Mouse (Mus musculus): ENCODE measurements around the gene Gm49325. TPM values are rescaled to one million over a fixed set of nuclear protein-coding genes. Genes with fewer than 3 reads are reported as not detected.

Gm49325 gene
- polyA plus RNA-seq, 1 experiment from 2014 or later, result 1.6 TPM

- ATAC-seq (replicated peaks; ENCODE audit: insufficient number of reproducible peaks, low FRiP score, low TSS enrichment, low read depth) (no peak), DNase-seq (ENCODE audit: low spot score) (no peak)
- Histone ChIP-seq H3K4me1 (ENCODE audit: control insufficient read depth, insufficient read depth, low read length) (no peaks in the 10 kb centered on the region), H3K9ac (replicated peaks; ENCODE audit: low read length) (no peak overlapping the region), H3K27ac (replicated peaks; ENCODE audit: low read depth, low read length) (no peak overlapping the region), H3K27me3 (ENCODE audit: control insufficient read depth, insufficient read depth, low read length) (no peaks in the 10 kb centered on the region), H3K4me2 (ENCODE audit: low read depth, low read length) (no peak overlapping the region), H3K9me3 (replicated peaks; ENCODE audit: control insufficient read depth, low read length) (no peaks in the 10 kb centered on the region), H3K4me3 (ENCODE audit: low read depth, low read length) (no peak overlapping the region), H3K36me3 (replicated peaks; ENCODE audit: control insufficient read depth, insufficient read depth, low read depth, low read length) (peaks cover 5% of the 10 kb centered on the region; the same call in 1 of the 2 replicates)
- WGBS, result 75% methylated on average over 3 of the region's 3 CpGs
Observed at GRCm38 (mm10) chr10:77629163-77629562, 23.2 kb downstream of the Gm49325 start.

- Histone ChIP-seq H3K4me3 (ENCODE audit: low read depth, low read length) (no peak overlapping the region), H3K9me3 (replicated peaks; ENCODE audit: control insufficient read depth, low read length) (no peaks in the 10 kb centered on the region), H3K36me3 (replicated peaks; ENCODE audit: control insufficient read depth, insufficient read depth, low read depth, low read length) (peaks cover 5% of the 10 kb centered on the region; the same call in 1 of the 2 replicates), H3K27ac (replicated peaks; ENCODE audit: low read depth, low read length) (no peak overlapping the region), H3K4me1 (ENCODE audit: control insufficient read depth, insufficient read depth, low read length) (no peaks in the 10 kb centered on the region), H3K27me3 (ENCODE audit: control insufficient read depth, insufficient read depth, low read length) (no peaks in the 10 kb centered on the region), H3K4me2 (ENCODE audit: low read depth, low read length) (no peak overlapping the region), H3K9ac (replicated peaks; ENCODE audit: low read length) (no peak overlapping the region)
- WGBS, result 94% methylated on average over 1 of the region's 1 CpGs
- DNase-seq (ENCODE audit: low spot score) (no peak), ATAC-seq (replicated peaks; ENCODE audit: insufficient number of reproducible peaks, low FRiP score, low TSS enrichment, low read depth) (no peak)
Observed at GRCm38 (mm10) chr10:77629970-77630369, 24.0 kb downstream of the Gm49325 start.

GRCm38 (mm10) chr10:77634016-77634415 is 28.0 kb downstream of the Gm49325 start:
- Histone ChIP-seq H3K9ac (replicated peaks; ENCODE audit: low read length) (no peak overlapping the region), H3K4me1 (ENCODE audit: control insufficient read depth, insufficient read depth, low read length) (no peaks in the 10 kb centered on the region), H3K27me3 (ENCODE audit: control insufficient read depth, insufficient read depth, low read length) (no peaks in the 10 kb centered on the region), H3K9me3 (replicated peaks; ENCODE audit: control insufficient read depth, low read length) (no peaks in the 10 kb centered on the region), H3K27ac (replicated peaks; ENCODE audit: low read depth, low read length) (no peak overlapping the region), H3K4me3 (ENCODE audit: low read depth, low read length) (no peak overlapping the region), H3K36me3 (replicated peaks; ENCODE audit: control insufficient read depth, insufficient read depth, low read depth, low read length) (peaks cover 5% of the 10 kb centered on the region; the same call in 1 of the 2 replicates), H3K4me2 (ENCODE audit: low read depth, low read length) (no peak overlapping the region)
- DNase-seq (ENCODE audit: low spot score) (no peak), ATAC-seq (replicated peaks; ENCODE audit: insufficient number of reproducible peaks, low FRiP score, low TSS enrichment, low read depth) (no peak)
- 84% methylated on average over 6 of the region's 6 CpGs for WGBS

GRCm38 (mm10) chr10:77634452-77635231 is 28.6 kb downstream of the Gm49325 start:
- H3K4me3 ChIP-seq (ENCODE audit: low read depth, low read length), result no peak overlapping the region
- no peaks in the 10 kb centered on the region for H3K9me3 ChIP-seq (replicated peaks; ENCODE audit: control insufficient read depth, low read length)
- 78% methylated on average over 13 of the region's 13 CpGs for WGBS
- DNase-seq (ENCODE audit: low spot score), result no peak
- ATAC-seq (replicated peaks; ENCODE audit: insufficient number of reproducible peaks, low FRiP score, low TSS enrichment, low read depth), result no peak
- no peak overlapping the region for H3K9ac ChIP-seq (replicated peaks; ENCODE audit: low read length)
- H3K27me3 ChIP-seq (ENCODE audit: control insufficient read depth, insufficient read depth, low read length), result no peaks in the 10 kb centered on the region
- no peaks in the 10 kb centered on the region for H3K4me1 ChIP-seq (ENCODE audit: control insufficient read depth, insufficient read depth, low read length)
- H3K27ac ChIP-seq (replicated peaks; ENCODE audit: low read depth, low read length), result no peak overlapping the region
- H3K4me2 ChIP-seq (ENCODE audit: low read depth, low read length), result no peak overlapping the region
- peaks cover 5% of the 10 kb centered on the region; the same call in 1 of the 2 replicates for H3K36me3 ChIP-seq (replicated peaks; ENCODE audit: control insufficient read depth, insufficient read depth, low read depth, low read length)

- Histone ChIP-seq H3K27me3 (ENCODE audit: control insufficient read depth, insufficient read depth, low read length) (no peaks in the 10 kb centered on the region), H3K4me1 (ENCODE audit: control insufficient read depth, insufficient read depth, low read length) (no peaks in the 10 kb centered on the region), H3K9me3 (replicated peaks; ENCODE audit: control insufficient read depth, low read length) (no peaks in the 10 kb centered on the region), H3K4me3 (ENCODE audit: low read depth, low read length) (no peak overlapping the region), H3K4me2 (ENCODE audit: low read depth, low read length) (no peak overlapping the region), H3K27ac (replicated peaks; ENCODE audit: low read depth, low read length) (no peak overlapping the region), H3K9ac (replicated peaks; ENCODE audit: low read length) (no peak overlapping the region), H3K36me3 (replicated peaks; ENCODE audit: control insufficient read depth, insufficient read depth, low read depth, low read length) (peaks cover 5% of the 10 kb centered on the region; the same call in 1 of the 2 replicates)
- no peak for DNase-seq (ENCODE audit: low spot score)
- no peak for ATAC-seq (replicated peaks; ENCODE audit: insufficient number of reproducible peaks, low FRiP score, low TSS enrichment, low read depth)
- 85% methylated on average over 7 of the region's 7 CpGs for WGBS
Observed at GRCm38 (mm10) chr10:77636234-77636922, 30.4 kb downstream of the Gm49325 start.

GRCm38 (mm10) chr10:77638956-77639355 is 33.0 kb downstream of the Gm49325 start:
- H3K4me1 ChIP-seq (ENCODE audit: control insufficient read depth, insufficient read depth, low read length), result no peaks in the 10 kb centered on the region
- no peak overlapping the region for H3K4me2 ChIP-seq (ENCODE audit: low read depth, low read length)
- DNase-seq (ENCODE audit: low spot score), result no peak
- 83% methylated on average over 6 of the region's 6 CpGs for WGBS
- no peaks in the 10 kb centered on the region for H3K9me3 ChIP-seq (replicated peaks; ENCODE audit: control insufficient read depth, low read length)
- H3K36me3 ChIP-seq (replicated peaks; ENCODE audit: control insufficient read depth, insufficient read depth, low read depth, low read length), result peaks cover 3% of the 10 kb centered on the region
- ATAC-seq (replicated peaks; ENCODE audit: insufficient number of reproducible peaks, low FRiP score, low TSS enrichment, low read depth), result no peak
- no peak overlapping the region for H3K9ac ChIP-seq (replicated peaks; ENCODE audit: low read length)
- no peak overlapping the region for H3K27ac ChIP-seq (replicated peaks; ENCODE audit: low read depth, low read length)
- H3K27me3 ChIP-seq (ENCODE audit: control insufficient read depth, insufficient read depth, low read length), result no peaks in the 10 kb centered on the region
- H3K4me3 ChIP-seq (ENCODE audit: low read depth, low read length), result no peak overlapping the region

GRCm38 (mm10) chr10:77643160-77643559 is 37.2 kb downstream of the Gm49325 start:
- no peak for ATAC-seq (replicated peaks; ENCODE audit: insufficient number of reproducible peaks, low FRiP score, low TSS enrichment, low read depth)
- WGBS, result 89% methylated on average over 7 of the region's 7 CpGs

GRCm38 (mm10) chr10:77645571-77645970 is 39.6 kb downstream of the Gm49325 start:
- ATAC-seq (replicated peaks; ENCODE audit: insufficient number of reproducible peaks, low FRiP score, low TSS enrichment, low read depth), result no peak
- Histone ChIP-seq H3K9ac (replicated peaks; ENCODE audit: low read length) (no peak overlapping the region), H3K9me3 (replicated peaks; ENCODE audit: control insufficient read depth, low read length) (no peaks in the 10 kb centered on the region), H3K27me3 (ENCODE audit: control insufficient read depth, insufficient read depth, low read length) (no peaks in the 10 kb centered on the region), H3K4me3 (ENCODE audit: low read depth, low read length) (no peak overlapping the region), H3K36me3 (replicated peaks; ENCODE audit: control insufficient read depth, insufficient read depth, low read depth, low read length) (peaks cover 6% of the 10 kb centered on the region), H3K4me1 (ENCODE audit: control insufficient read depth, insufficient read depth, low read length) (no peaks in the 10 kb centered on the region), H3K27ac (replicated peaks; ENCODE audit: low read depth, low read length) (no peak overlapping the region), H3K4me2 (ENCODE audit: low read depth, low read length) (no peak overlapping the region)
- DNase-seq (ENCODE audit: low spot score), result no peak
- 92% methylated on average over 5 of the region's 5 CpGs for WGBS

More at GRCm38 (mm10) chr10:77643160-77643559, 37.2 kb downstream of the Gm49325 start:
- DNase-seq (ENCODE audit: low spot score), result no peak
- no peaks in the 10 kb centered on the region for H3K4me1 ChIP-seq (ENCODE audit: control insufficient read depth, insufficient read depth, low read length)
- H3K9me3 ChIP-seq (replicated peaks; ENCODE audit: control insufficient read depth, low read length), result no peaks in the 10 kb centered on the region
- no peak overlapping the region for H3K27ac ChIP-seq (replicated peaks; ENCODE audit: low read depth, low read length)
- H3K27me3 ChIP-seq (ENCODE audit: control insufficient read depth, insufficient read depth, low read length), result no peaks in the 10 kb centered on the region
- no peak overlapping the region for H3K4me2 ChIP-seq (ENCODE audit: low read depth, low read length)
- H3K36me3 ChIP-seq (replicated peaks; ENCODE audit: control insufficient read depth, insufficient read depth, low read depth, low read length), result peaks cover 6% of the 10 kb centered on the region
- H3K9ac ChIP-seq (replicated peaks; ENCODE audit: low read length), result no peak overlapping the region
- H3K4me3 ChIP-seq (ENCODE audit: low read depth, low read length), result no peak overlapping the region

Measured in embryonic facial prominence, embryonic 11.5 days (tissue).